Mouse (Mus musculus): Measurements from ENCODE around the gene Amdhd2.

DNA sequence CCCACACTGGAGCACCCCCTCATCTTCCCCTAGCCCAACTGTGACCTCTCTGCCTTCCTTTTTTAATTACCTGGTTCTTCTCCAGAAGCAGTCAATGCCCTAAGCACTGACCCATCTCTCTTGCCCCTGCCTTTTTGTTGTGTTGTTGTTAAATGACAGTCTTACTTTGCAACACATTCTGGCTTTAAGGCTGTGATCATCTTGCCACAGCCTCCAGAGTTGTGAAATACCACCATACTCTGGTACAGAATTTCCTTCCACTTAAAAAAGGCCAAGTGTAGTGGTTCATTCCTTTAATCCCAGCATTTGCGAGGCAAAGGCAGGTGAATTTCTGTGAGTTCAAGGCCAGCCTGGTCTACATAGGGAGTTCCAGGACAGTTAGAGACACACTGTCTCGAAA is 27.4 kb upstream of the Amdhd2 start:
- no peak for TF ChIP-seq CTCF (IDR thresholded peaks at IDR 0.05; ENCODE audit: borderline replicate concordance, insufficient read depth, low read length)
- no peak for TF ChIP-seq POLR2A (IDR thresholded peaks at IDR 0.05; ENCODE audit: low read depth, low read length)
